Mouse (Mus musculus) forebrain, embryonic 14.5 days (tissue): ENCODE data around the gene Ppp1r3g. TPM values are rescaled to one million over a fixed set of nuclear protein-coding genes. Genes with fewer than 3 reads are reported as not detected.

Experiments used
- ATAC-seq: fragments of 200-750 bp; cut with Nextera tagmentation; 2 replicates; pipeline ENCODE4 v1.8.0; 2017; ENCODE audit warnings: mild to moderate bottlenecking, moderate library complexity
- DNase-seq: peaks from one replicate; pipeline ENCODE4 v3.0.0-alpha.2; 2015; ENCODE audit warnings: low spot score
- H3K27ac ChIP-seq: fragments of 300-500 bp; sonication (generic); 2 replicates; pipeline ENCODE4 v1.5.1; 2014; ENCODE audit warnings: low read depth, mild to moderate bottlenecking, control low read depth, low read length, moderate library complexity
- H3K27me3 ChIP-seq: fragments of 300-500 bp; sonication (generic); replicated peaks from 2 replicates; pipeline ENCODE4 v1.6.1; 2014; ENCODE audit warnings: low read length, control low read depth, mixed read lengths; ENCODE audit not compliant: control insufficient read depth, insufficient read depth
- H3K36me3 ChIP-seq: fragments of 300-500 bp; sonication (generic); 2 replicates; pipeline ENCODE4 v1.6.1; 2014; ENCODE audit warnings: low read length, control low read depth; ENCODE audit not compliant: control insufficient read depth, insufficient read depth
- H3K4me1 ChIP-seq: fragments of 300-500 bp; sonication (generic); 2 replicates; pipeline ENCODE4 v1.6.1; 2014; ENCODE audit warnings: antibody characterized with exemption, low read length, control low read depth; ENCODE audit not compliant: control insufficient read depth, insufficient read depth
- H3K4me2 ChIP-seq: fragments of 300-500 bp; sonication (generic); 2 replicates; pipeline ENCODE4 v1.6.1; 2014; ENCODE audit warnings: mild to moderate bottlenecking, control low read depth, low read length
- H3K4me3 ChIP-seq: fragments of 300-500 bp; sonication (generic); 2 replicates; pipeline ENCODE4 v1.5.1; 2014; ENCODE audit warnings: low read depth, low read length, control low read depth
- H3K9ac ChIP-seq: fragments of 300-500 bp; sonication (generic); 2 replicates; pipeline ENCODE4 v1.6.1; 2014; ENCODE audit warnings: mild to moderate bottlenecking, low read length, control low read depth, moderate library complexity
- H3K9me3 ChIP-seq: fragments of 300-500 bp; sonication (generic); replicated peaks from 2 replicates; pipeline ENCODE4 v1.6.1; 2016; ENCODE audit warnings: low read length, control low read depth, mixed read lengths; ENCODE audit not compliant: control insufficient read depth
- WGBS: fragments of 180-500 bp; shearing (Covaris S2); extraction: QIAGEN DNeasy Blood & Tissue Kit; methylation state at CpG from one replicate; pipeline ENCODE4 v1.1.7; 2014; 5-methylcytosine and 5-hydroxymethylcytosine counted together
- polyA plus RNA-seq: library from polyadenylated mRNA; unstranded; fragments of >200 nt; fragmentation: Nextera tagmentation; extraction: Ambion mirVana; gene quantifications from 2 replicates; pipeline ENCODE4 v1.2.1, GENCODE M21; 2014

Gene Ppp1r3g
- polyA plus RNA-seq, result 0.59 and 0.76 TPM in 2 replicates

DNA sequence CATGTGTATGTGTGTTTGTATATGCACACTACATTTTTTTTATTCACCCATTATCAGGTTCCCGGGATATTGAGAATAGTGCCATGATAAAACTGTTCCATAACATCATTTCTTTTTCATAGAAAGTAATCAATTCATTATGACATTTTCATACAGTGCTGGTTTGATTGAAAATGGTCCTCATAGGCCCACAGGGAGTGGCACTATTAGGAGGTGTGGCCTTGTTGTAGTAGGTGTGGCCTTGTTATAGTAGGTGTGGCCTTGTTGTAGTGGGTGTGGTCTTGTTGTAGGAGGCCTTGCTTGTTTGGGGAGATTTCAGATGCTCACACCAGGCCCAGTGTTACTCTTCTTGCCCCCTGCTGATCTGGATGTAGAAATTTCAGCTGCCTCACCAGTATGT, at the start of gene Ppp1r3g:
Gene Ppp1r3g (plus strand): TSS at position 301 of the 400 bp plus-strand sequence.
- Histone ChIP-seq H3K9me3 (no peaks in the 10 kb centered on the region), H3K4me3 (no peak within 1 kb of the TSS), H3K27me3 (no peaks in the 10 kb centered on the region), H3K4me2 (no peak within 1 kb of the TSS), H3K9ac (no peak within 1 kb of the TSS), H3K4me1 (no peaks in the 10 kb centered on the region), H3K36me3 (no peaks in the 10 kb centered on the region), H3K27ac (no peak within 1 kb of the TSS)
- WGBS, result 100% methylated on average over 1 of the region's 1 CpGs
- no peak for ATAC-seq
- DNase-seq, result no peak

DNA sequence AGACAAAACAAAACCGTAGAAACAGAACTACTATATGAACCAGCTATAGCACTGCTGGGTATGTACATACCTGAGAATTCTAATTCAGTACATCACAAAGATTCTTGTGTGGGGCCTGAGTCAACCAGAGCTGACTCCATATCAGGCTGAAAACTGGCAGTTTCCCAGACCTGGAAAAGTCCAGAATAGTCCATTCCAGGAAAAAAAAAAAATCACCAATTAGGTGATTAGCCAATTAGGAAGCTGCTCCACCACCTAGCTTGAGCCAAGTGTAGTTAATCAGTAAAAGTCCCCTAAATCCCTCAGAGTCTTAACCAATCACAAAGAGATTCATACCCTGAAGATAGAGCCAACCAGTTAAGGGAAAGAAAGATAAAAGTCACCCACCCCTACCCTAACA, 47.2 kb upstream of the Ppp1r3g start:
- H3K9me3 ChIP-seq, result no peaks in the 10 kb centered on the region

DNA sequence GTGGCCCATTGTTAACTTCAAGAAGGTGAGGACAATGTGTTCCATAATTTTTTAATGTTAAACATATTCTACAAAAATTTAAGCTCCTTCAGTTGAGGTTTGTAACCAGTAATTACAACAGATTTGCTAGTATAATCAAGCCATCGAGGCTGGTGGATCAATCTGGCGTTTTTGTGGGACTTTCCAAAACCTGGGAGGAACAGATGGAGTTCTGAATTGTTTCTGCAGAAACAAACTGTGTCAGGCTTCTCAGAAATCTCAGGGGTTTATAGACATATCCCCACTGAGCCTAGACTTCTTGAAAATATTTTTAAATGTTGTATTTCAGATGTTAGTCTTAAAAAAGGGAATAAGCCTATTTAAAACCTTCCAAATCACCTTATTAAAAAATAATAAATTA, 20.6 kb upstream of the Ppp1r3g start:
- ATAC-seq (no peak), DNase-seq (peak; percentile 48)
- H3K36me3 ChIP-seq, result no peaks in the 10 kb centered on the region
- H3K27ac ChIP-seq, result no peak overlapping the region
- H3K4me3 ChIP-seq, result no peak overlapping the region
- H3K9ac ChIP-seq, result no peak overlapping the region
- no peaks in the 10 kb centered on the region for H3K9me3 ChIP-seq
- WGBS, result 78% methylated on average over 2 of the region's 2 CpGs
- no peaks in the 10 kb centered on the region for H3K4me1 ChIP-seq
- no peaks in the 10 kb centered on the region for H3K27me3 ChIP-seq
- H3K4me2 ChIP-seq, result no peak overlapping the region

More for the DNA sequence above, 47.2 kb upstream of the Ppp1r3g start:
- H3K27me3 ChIP-seq, result no peaks in the 10 kb centered on the region
- ATAC-seq (no peak), DNase-seq (no peak)
- no peak overlapping the region for H3K4me3 ChIP-seq
- H3K4me1 ChIP-seq, result no peaks in the 10 kb centered on the region
- H3K4me2 ChIP-seq, result no peak overlapping the region
- WGBS, result 83% methylated on average over 1 of the region's 1 CpGs
- no peaks in the 10 kb centered on the region for H3K36me3 ChIP-seq
- H3K9ac ChIP-seq, result no peak overlapping the region
- H3K27ac ChIP-seq, result no peak overlapping the region

DNA sequence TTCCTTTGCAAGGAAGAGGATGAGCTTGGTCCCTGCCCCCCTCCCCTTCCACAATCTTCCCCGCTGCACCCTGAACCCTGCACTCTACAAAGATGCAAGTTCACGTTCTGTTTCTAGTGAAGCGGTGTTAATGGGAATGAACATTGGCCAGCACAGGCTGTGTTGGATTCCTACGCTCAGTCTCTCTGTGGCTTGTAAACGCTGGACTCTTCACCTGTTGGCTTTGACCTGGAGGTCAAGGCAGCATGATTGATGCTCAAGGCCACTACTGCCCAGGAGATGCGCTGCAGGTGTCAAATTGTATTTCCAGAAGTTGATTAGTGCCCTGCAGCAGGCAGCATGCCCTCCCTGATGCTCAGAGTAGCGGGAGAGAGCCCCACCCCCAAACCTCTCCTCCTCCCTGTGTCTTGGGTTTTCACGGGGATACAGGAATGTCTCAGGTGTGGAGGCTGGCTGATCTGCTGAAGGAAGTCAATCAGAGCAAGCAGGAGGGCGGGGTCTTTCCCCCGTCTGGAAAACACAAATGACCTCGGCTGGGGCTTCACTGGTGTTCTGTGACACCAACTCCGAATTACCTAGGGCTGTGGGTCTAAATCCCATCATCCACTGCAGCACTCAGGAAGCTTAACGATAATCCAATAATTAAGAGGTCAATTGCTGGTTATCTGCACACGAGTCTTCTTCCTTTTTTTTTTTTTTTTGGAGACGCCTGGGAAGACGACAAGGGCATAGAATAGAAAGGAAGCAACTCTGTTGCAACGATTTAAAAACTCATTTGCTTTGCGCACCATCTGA, 18.6 kb upstream of the Ppp1r3g start:
- H3K27me3 ChIP-seq, result no peaks in the 10 kb centered on the region
- H3K4me2 ChIP-seq, result no peak overlapping the region
- ATAC-seq, result no peak
- no peaks in the 10 kb centered on the region for H3K9me3 ChIP-seq
- H3K9ac ChIP-seq, result no peak overlapping the region
- H3K36me3 ChIP-seq, result no peaks in the 10 kb centered on the region
- H3K4me1 ChIP-seq, result no peaks in the 10 kb centered on the region
- 70% methylated on average over 18 of the region's 18 CpGs for WGBS
- no peak for DNase-seq
- no peak overlapping the region for H3K4me3 ChIP-seq
- H3K27ac ChIP-seq, result no peak overlapping the region

DNA sequence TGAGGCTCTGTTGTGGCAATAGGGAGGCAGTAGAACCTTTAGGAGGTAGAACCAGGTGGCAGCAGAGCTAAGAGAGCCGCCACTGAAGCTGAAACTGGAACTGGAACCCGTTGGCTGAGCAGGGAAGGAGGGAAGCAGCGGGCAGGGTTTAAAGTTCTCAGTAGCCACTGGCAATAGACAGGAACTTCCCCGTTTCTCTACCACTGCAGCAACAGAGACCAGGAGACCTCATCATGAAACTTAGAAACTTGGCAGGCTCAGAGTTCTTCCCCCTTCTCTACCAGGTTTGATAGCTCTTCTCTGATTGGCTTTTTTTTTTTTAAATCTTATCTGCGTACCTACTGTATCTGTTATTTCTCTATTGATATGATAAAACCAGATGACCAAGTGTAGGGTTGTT, 17.7 kb upstream of the Ppp1r3g start:
- Histone ChIP-seq H3K36me3 (no peaks in the 10 kb centered on the region), H3K27me3 (no peaks in the 10 kb centered on the region), H3K4me1 (no peaks in the 10 kb centered on the region), H3K4me2 (no peak overlapping the region), H3K9ac (no peak overlapping the region), H3K4me3 (no peak overlapping the region), H3K27ac (no peak overlapping the region), H3K9me3 (no peaks in the 10 kb centered on the region)
- 83% methylated on average over 5 of the region's 5 CpGs for WGBS
- ATAC-seq, result no peak
- DNase-seq, result no peak

DNA sequence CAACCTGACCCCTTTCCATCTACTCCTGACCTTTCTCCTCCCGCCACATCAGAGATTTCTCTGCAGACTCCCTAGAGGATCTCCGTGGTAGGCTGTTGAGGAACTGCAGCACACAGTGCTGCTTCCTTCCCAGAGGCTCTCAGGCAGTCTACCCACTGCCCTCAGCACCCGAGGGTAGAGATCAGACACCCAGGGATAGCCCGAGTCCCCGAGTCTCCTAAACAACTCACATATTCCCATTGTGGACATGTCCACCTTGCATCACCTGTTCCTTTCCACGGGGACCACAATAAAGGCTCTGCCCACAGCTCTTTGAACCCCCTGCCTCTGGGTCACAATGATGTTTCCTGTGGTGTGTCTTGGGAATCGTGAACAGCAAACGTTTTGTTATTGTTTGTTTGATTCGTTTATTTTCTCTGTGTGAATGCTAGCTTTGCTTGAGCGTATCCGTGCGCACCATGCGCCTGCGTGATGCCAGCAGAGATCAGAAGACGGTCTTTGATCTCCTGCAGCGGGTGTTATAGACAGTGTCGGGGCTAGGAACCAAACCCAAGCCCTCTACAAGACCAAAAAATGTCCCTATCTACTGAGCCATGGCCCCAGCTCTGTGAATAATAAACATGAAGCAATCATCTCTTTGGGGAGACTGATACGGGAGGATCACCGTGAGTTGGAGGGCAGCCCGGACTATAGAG, 11.8 kb upstream of the Ppp1r3g start:
- H3K27ac ChIP-seq, result no peak overlapping the region
- H3K4me1 ChIP-seq, result no peaks in the 10 kb centered on the region
- 74% methylated on average over 20 of the region's 20 CpGs for WGBS
- DNase-seq, result no peak
- ATAC-seq, result no peak
- H3K9ac ChIP-seq, result no peak overlapping the region
- H3K9me3 ChIP-seq, result no peaks in the 10 kb centered on the region
- no peaks in the 10 kb centered on the region for H3K27me3 ChIP-seq
- H3K4me3 ChIP-seq, result no peak overlapping the region
- H3K36me3 ChIP-seq, result no peaks in the 10 kb centered on the region
- no peak overlapping the region for H3K4me2 ChIP-seq

DNA sequence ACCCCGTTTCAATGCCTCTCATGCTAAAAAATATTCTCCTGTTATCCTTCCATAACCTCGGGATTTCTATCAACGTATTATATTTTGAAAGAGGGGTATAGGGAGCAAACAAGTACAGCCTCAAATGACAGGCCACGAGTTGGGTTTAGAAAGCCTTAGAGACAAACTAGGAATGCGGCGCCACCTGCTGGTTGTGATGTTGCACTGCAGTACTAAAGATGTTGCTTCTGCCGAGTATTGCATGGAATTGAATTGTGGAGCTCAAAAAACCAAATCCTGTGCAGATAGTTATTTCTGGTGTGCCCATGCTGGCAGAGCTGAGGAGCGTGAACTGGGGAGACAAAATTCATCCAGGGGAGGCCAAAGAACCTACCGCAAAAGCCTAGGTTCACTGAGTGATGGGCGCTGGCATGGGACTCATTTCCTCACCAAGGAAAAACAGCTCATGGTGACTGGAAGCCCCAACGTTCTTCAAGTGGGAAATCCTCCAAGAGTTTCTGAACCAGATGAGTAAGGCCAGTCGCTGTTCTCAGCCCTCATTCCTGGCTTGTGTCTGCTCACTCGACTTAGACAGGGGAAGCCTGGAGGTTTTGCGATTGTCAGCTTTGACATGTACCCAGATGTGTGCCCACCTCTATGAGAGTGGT, 11.2 kb upstream of the Ppp1r3g start:
- H3K9ac ChIP-seq, result no peak overlapping the region
- DNase-seq, result peak; percentile 90
- no peaks in the 10 kb centered on the region for H3K36me3 ChIP-seq
- ATAC-seq, result peak; percentile 54
- no peak overlapping the region for H3K4me3 ChIP-seq
- H3K4me2 ChIP-seq, result no peak overlapping the region
- no peaks in the 10 kb centered on the region for H3K27me3 ChIP-seq
- no peak overlapping the region for H3K27ac ChIP-seq
- WGBS, result 25% methylated on average over 14 of the region's 14 CpGs
- H3K4me1 ChIP-seq, result no peaks in the 10 kb centered on the region
- H3K9me3 ChIP-seq, result no peaks in the 10 kb centered on the region

DNA sequence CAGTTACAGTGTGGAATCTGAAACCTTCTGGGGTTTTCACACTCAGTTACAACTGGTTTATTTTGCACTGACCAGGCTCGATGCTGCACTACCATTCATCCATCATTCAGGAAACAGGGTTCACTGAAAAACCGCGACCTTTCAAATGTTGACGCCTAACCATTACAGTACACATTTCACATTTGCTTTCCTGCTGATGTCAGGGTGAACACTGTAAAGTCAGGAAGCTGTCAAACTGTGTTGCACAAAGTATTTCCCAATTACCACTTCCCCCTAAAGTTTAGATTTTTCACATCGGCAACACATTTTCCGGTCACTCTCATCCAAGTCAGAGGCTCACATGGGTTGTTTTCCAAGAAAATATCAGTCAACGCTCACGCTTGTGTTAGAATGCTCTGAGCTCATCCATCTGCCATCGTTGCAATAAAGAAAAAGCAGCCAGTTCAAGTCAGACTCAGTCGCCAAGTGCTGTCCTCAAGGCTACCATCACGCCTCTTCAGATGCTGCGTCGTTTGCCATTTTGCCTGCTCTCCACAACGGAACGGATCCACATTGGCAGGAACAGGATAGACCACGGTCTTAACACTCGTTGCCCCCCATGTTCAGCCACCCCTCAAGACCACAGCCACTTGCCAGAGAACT, 8.7 kb upstream of the Ppp1r3g start:
- Histone ChIP-seq H3K27ac (no peak overlapping the region), H3K9me3 (no peaks in the 10 kb centered on the region), H3K9ac (no peak overlapping the region), H3K4me2 (no peak overlapping the region), H3K4me3 (no peak overlapping the region), H3K36me3 (no peaks in the 10 kb centered on the region), H3K27me3 (no peaks in the 10 kb centered on the region), H3K4me1 (no peaks in the 10 kb centered on the region)
- no peak for ATAC-seq
- DNase-seq, result no peak
- 88% methylated on average over 17 of the region's 17 CpGs for WGBS
